Mouse (Mus musculus): ENCODE measurements at regions not wholly inside any gene's neighbourhood (a gene's known extent, or its start where the extent isn't known, plus 50 kb on each side); places are given as distances from the start of the nearest gene placed in this dataset.
A peak's percentile ranks its signal among the peaks of the same experiment; 100 is the strongest.
"Not testable (repeated sequence)": the region's sequence is repeated elsewhere in the genome, so short reads cannot be mapped to it uniquely, and the experiment has no call there.

- Histone ChIP-seq H3K36me3 (replicated peaks) (no peaks in the 10 kb centered on the region), H3K9me3 (no peaks in the 10 kb centered on the region), H3K27ac (no peak overlapping the region), H3K27me3 (replicated peaks) (no peaks in the 10 kb centered on the region), H3K4me2 (no peak overlapping the region), H3K4me3 (no peak overlapping the region), H3K4me1 (no peaks in the 10 kb centered on the region), H3K9ac (no peak overlapping the region)
- no peak for ATAC-seq (replicated peaks)
- 85% methylated on average over 2 of the region's 2 CpGs for WGBS
Observed at GRCm38 (mm10) chr6:22452203-22452602, 96.2 kb upstream of the Fam3c start.

- no peaks in the 10 kb centered on the region for H3K9me3 ChIP-seq
- H3K27ac ChIP-seq: no peak overlapping the region
- H3K4me3 ChIP-seq: no peak overlapping the region
Observed at GRCm38 (mm10) chr6:22450501-22450900, 94.5 kb upstream of the Fam3c start.

GRCm38 (mm10) chr6:22448906-22449305 is 92.9 kb upstream of the Fam3c start:
- WGBS: 94% methylated on average over 9 of the region's 9 CpGs
- H3K27me3 ChIP-seq (replicated peaks): no peaks in the 10 kb centered on the region
- no peak overlapping the region for H3K4me3 ChIP-seq
- H3K4me2 ChIP-seq: no peak overlapping the region
- ATAC-seq (replicated peaks): no peak
- no peak overlapping the region for H3K9ac ChIP-seq
- H3K36me3 ChIP-seq (replicated peaks): no peaks in the 10 kb centered on the region
- H3K4me1 ChIP-seq: no peaks in the 10 kb centered on the region
- H3K9me3 ChIP-seq: no peaks in the 10 kb centered on the region
- no peak overlapping the region for H3K27ac ChIP-seq

More at GRCm38 (mm10) chr6:22450501-22450900, 94.5 kb upstream of the Fam3c start:
- Histone ChIP-seq H3K36me3 (replicated peaks) (no peaks in the 10 kb centered on the region), H3K27me3 (replicated peaks) (no peaks in the 10 kb centered on the region), H3K9ac (no peak overlapping the region), H3K4me2 (no peak overlapping the region), H3K4me1 (no peaks in the 10 kb centered on the region)
- ATAC-seq (replicated peaks): no peak

GRCm38 (mm10) chr6:22447636-22448035 is 91.6 kb upstream of the Fam3c start:
- Histone ChIP-seq H3K4me2 (no peak overlapping the region), H3K9me3 (no peaks in the 10 kb centered on the region), H3K36me3 (replicated peaks) (no peaks in the 10 kb centered on the region), H3K9ac (no peak overlapping the region), H3K4me3 (no peak overlapping the region), H3K27me3 (replicated peaks) (no peaks in the 10 kb centered on the region), H3K27ac (no peak overlapping the region), H3K4me1 (no peaks in the 10 kb centered on the region)
- 74% methylated on average over 2 of the region's 2 CpGs for WGBS
- no peak for ATAC-seq (replicated peaks)

DNA sequence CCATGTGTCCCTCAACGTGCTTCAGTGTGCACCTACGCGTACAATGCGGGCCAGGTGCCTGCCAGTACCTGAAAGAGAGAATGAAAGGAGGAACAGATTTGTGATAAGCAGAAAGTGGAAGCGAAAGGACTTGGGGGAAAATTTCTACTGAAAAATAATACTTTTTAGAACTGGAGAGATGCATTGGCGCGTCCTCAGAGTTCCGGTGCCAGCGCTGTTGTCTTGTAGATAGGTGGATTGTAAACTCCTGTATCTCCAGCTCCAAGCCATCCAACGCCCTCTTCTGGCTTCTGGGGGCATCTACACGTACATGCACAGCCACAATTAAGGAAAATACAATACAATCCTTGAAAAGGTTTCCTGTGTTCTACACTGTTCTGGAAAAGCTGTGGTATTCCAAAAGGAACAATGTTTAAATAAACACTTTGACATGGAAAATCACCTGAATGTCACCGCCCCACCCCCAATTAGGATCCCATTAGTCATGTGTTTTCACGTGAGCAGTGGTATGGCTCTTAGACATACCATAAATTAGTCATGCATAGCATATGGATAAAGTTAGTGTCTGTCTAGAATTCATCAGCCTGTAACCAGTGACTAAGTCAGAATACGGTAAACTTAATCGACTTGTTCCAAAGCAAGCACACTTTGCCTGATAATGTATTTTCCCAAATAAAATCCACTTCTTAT is 90.7 kb upstream of the Fam3c start:
- no peaks in the 10 kb centered on the region for H3K4me1 ChIP-seq
- ATAC-seq (replicated peaks): no peak
- no peak overlapping the region for H3K9ac ChIP-seq
- WGBS: 86% methylated on average over 15 of the region's 15 CpGs
- H3K4me3 ChIP-seq: no peak overlapping the region
- H3K36me3 ChIP-seq (replicated peaks): no peaks in the 10 kb centered on the region
- no peaks in the 10 kb centered on the region for H3K27me3 ChIP-seq (replicated peaks)
- no peak overlapping the region for H3K4me2 ChIP-seq
- H3K9me3 ChIP-seq: no peaks in the 10 kb centered on the region
- H3K27ac ChIP-seq: no peak overlapping the region

- not testable (repeated sequence) for H3K4me2 ChIP-seq; H3K9me3 ChIP-seq; H3K4me1 ChIP-seq; H3K4me3 ChIP-seq; ATAC-seq (replicated peaks); H3K27ac ChIP-seq; H3K27me3 ChIP-seq (replicated peaks); H3K9ac ChIP-seq; H3K36me3 ChIP-seq (replicated peaks)
- WGBS: 96% methylated on average over 6 of the region's 6 CpGs
Observed at GRCm38 (mm10) chr6:22444856-22445255, 88.8 kb upstream of the Fam3c start.

DNA sequence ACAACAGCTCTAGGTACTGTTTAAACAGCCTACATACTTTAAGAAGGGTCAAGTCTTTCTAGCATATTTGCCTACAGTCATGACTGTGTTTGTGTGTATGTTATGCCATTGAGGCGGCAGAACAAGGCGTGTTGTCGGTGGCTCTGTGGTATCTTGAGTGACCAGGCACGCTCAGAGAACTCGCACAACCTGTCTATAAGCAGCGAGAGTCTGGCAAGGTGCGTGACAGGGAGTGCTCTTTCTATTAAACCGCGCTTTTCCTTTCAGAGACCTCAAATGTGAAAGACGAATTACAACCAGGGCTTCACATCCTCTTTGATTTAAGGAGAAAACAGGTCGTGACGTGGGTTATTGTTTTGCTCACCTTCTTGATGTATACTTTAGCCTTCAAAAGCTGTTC is 88.2 kb upstream of the Fam3c start:
- H3K4me1 ChIP-seq: no peaks in the 10 kb centered on the region
- no peak overlapping the region for H3K4me2 ChIP-seq
- no peak overlapping the region for H3K27ac ChIP-seq
- no peaks in the 10 kb centered on the region for H3K27me3 ChIP-seq (replicated peaks)
- ATAC-seq (replicated peaks): no peak
- H3K9me3 ChIP-seq: no peaks in the 10 kb centered on the region
- H3K4me3 ChIP-seq: no peak overlapping the region
- H3K9ac ChIP-seq: no peak overlapping the region
- WGBS: 91% methylated on average over 12 of the region's 12 CpGs
- no peaks in the 10 kb centered on the region for H3K36me3 ChIP-seq (replicated peaks)

DNA sequence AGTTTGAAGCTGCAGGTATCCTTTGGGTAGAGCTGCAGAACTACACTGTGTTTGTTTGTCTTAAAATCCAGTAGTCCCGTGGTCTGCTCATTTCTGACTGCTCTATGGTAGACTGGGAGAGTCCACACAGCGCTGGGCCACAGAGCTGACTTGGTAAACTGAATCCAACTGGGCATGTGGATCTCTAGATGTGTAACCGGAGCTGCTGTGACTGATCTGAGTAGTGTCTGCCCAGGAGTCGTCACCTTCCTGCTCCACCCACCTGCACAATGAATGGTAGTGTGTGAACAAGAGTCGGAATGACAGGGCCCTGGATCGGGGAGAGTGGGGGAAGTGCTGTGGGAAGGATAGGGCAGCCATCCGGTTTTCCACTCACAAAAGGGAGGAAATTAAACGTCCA is 87.5 kb upstream of the Fam3c start:
- no peak; the same call in 1 of the 2 replicates for ATAC-seq (replicated peaks)
- H3K27ac ChIP-seq: no peak overlapping the region
- no peaks in the 10 kb centered on the region for H3K27me3 ChIP-seq (replicated peaks)
- H3K9me3 ChIP-seq: no peaks in the 10 kb centered on the region
- H3K36me3 ChIP-seq (replicated peaks): no peaks in the 10 kb centered on the region
- no peak overlapping the region for H3K9ac ChIP-seq
- no peaks in the 10 kb centered on the region for H3K4me1 ChIP-seq
- H3K4me2 ChIP-seq: no peak overlapping the region
- no peak overlapping the region for H3K4me3 ChIP-seq
- 47% methylated on average over 8 of the region's 8 CpGs for WGBS

- 57% methylated on average over 3 of the region's 3 CpGs for WGBS
- no peak overlapping the region for H3K4me3 ChIP-seq
- no peaks in the 10 kb centered on the region for H3K36me3 ChIP-seq (replicated peaks)
- H3K27ac ChIP-seq: no peak overlapping the region
- H3K27me3 ChIP-seq (replicated peaks): no peaks in the 10 kb centered on the region
- H3K9me3 ChIP-seq: no peaks in the 10 kb centered on the region
- no peak; the same call in 1 of the 2 replicates for ATAC-seq (replicated peaks)
- H3K4me1 ChIP-seq: no peaks in the 10 kb centered on the region
- no peak overlapping the region for H3K4me2 ChIP-seq
- H3K9ac ChIP-seq: no peak overlapping the region
Observed at GRCm38 (mm10) chr6:22443170-22443569, 87.1 kb upstream of the Fam3c start.

- 87% methylated on average over 8 of the region's 8 CpGs for WGBS
- Histone ChIP-seq H3K27me3 (replicated peaks) (no peaks in the 10 kb centered on the region), H3K9me3 (no peaks in the 10 kb centered on the region), H3K9ac (no peak overlapping the region), H3K4me1 (no peaks in the 10 kb centered on the region), H3K27ac (no peak overlapping the region), H3K36me3 (replicated peaks) (no peaks in the 10 kb centered on the region), H3K4me3 (no peak overlapping the region), H3K4me2 (no peak overlapping the region)
- no peak for ATAC-seq (replicated peaks)
Observed at GRCm38 (mm10) chr6:22442591-22442990, 86.5 kb upstream of the Fam3c start.

DNA sequence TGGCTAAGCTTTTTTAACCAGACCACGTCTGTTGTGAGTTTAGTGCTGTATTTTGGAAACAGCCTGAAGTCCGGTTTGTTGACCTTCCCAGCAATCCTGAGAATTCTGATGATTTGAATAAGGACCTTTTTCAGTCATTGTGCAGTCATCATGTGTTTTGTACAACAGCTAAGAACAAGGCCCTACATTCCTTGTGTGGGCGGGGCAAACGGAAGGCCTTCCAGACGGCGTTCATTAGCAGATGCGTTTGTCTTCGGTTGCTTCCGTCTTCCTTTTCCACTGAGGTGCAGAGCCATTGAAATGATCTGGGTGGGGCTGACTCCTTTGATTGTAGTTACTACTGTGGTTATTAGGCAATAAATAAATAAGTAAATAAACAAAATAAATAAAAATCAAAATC is 83.8 kb upstream of the Fam3c start:
- Histone ChIP-seq H3K4me3 (no peak overlapping the region), H3K36me3 (replicated peaks) (no peaks in the 10 kb centered on the region), H3K4me2 (no peak overlapping the region), H3K27me3 (replicated peaks) (no peaks in the 10 kb centered on the region), H3K9me3 (no peaks in the 10 kb centered on the region), H3K27ac (no peak overlapping the region), H3K4me1 (no peaks in the 10 kb centered on the region), H3K9ac (no peak overlapping the region)
- WGBS: 88% methylated on average over 9 of the region's 9 CpGs
- no peak for ATAC-seq (replicated peaks)

DNA sequence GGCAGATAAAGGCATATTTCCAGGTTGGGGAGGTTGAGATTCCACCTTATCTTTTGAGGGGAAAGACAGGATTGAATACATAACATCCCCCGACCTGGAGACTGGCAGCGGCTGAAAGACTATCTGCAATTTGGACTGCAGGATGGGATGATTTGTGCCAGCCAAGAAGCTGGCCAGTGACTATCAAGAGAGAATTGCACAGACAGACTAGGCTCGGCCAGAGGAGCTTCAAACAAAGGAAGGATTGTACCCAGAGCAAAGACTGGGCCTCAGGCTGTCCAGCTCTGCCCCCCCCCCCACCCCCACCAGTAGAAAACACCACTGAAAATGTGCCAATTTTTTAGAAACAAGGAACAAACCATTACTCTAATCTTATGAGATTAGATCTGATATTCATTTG is 73.0 kb upstream of the Fam3c start:
- Histone ChIP-seq H3K4me2 (no peak overlapping the region), H3K4me1 (no peaks in the 10 kb centered on the region), H3K27me3 (replicated peaks) (no peaks in the 10 kb centered on the region), H3K4me3 (no peak overlapping the region), H3K9me3 (no peaks in the 10 kb centered on the region), H3K27ac (peak overlapping the region; percentile 4; the same call in 1 of the 2 replicates), H3K9ac (no peak overlapping the region), H3K36me3 (replicated peaks) (no peaks in the 10 kb centered on the region)
- peak; percentile 87 for ATAC-seq (replicated peaks)
- WGBS: 42% methylated on average over 3 of the region's 3 CpGs

GRCm38 (mm10) chr6:22424161-22424807 is 68.2 kb upstream of the Fam3c start:
- no peak for ATAC-seq (replicated peaks)
- Histone ChIP-seq H3K27me3 (replicated peaks) (no peaks in the 10 kb centered on the region), H3K4me1 (no peaks in the 10 kb centered on the region), H3K4me3 (no peak overlapping the region), H3K9me3 (no peaks in the 10 kb centered on the region), H3K4me2 (no peak overlapping the region), H3K36me3 (replicated peaks) (no peaks in the 10 kb centered on the region), H3K9ac (no peak overlapping the region), H3K27ac (no peak overlapping the region)
- WGBS: 93% methylated on average over 10 of the region's 10 CpGs

Measured in midbrain, embryonic 15.5 days (tissue).